Mouse (Mus musculus): ENCODE measurements around the gene Etfdh. TPM values are rescaled to one million over a fixed set of nuclear protein-coding genes. Genes with fewer than 3 reads are reported as not detected.

Gene Etfdh
- polyA plus RNA-seq (2014; fragmentation: Illumina TruSeq; extraction: RNeasy Lipid Tissue Mini Kit (QIAGEN cat#74804); ENCODE audit: low read depth, low replicate concordance) = 382 TPM

GRCm38 (mm10) chr3:79629416-79629730 lies at the start of gene Etfdh:
Etfdh (minus strand) TSS chr3:79629500.

GRCm38 (mm10) chr3:79628561-79629415 lies 512 bp downstream of the Etfdh start, which contains the start of gene 4930579G24Rik:
4930579G24Rik (plus strand) TSS chr3:79629079.

GRCm38 (mm10) chr3:79590863-79591792 lies 38.2 kb downstream of the Etfdh start, which contains the start of gene Ppid:
Ppid (plus strand) TSS chr3:79591342.

GRCm38 (mm10) chr3:79567703-79568362 lies 61.5 kb downstream of the Etfdh start, which contains the start of gene Fnip2:
Fnip2 (minus strand) TSS chr3:79567796.

Other genes with a start within 250 kb of the Etfdh start
- 30.4 TPM for gene Fnip2, start 61.7 kb downstream of the Etfdh start, polyA plus RNA-seq (2014; fragmentation: Illumina TruSeq; extraction: RNeasy Lipid Tissue Mini Kit (QIAGEN cat#74804); ENCODE audit: low read depth, low replicate concordance)
- gene Ppid, start 38.2 kb downstream of the Etfdh start, polyA plus RNA-seq (2014; fragmentation: Illumina TruSeq; extraction: RNeasy Lipid Tissue Mini Kit (QIAGEN cat#74804); ENCODE audit: low read depth, low replicate concordance) = 127 TPM
- gene 4930579G24Rik, start 421 bp downstream of the Etfdh start, polyA plus RNA-seq (2014; fragmentation: Illumina TruSeq; extraction: RNeasy Lipid Tissue Mini Kit (QIAGEN cat#74804); ENCODE audit: low read depth, low replicate concordance) = 3.4 TPM
- 0.08 TPM for gene Rxfp1, start 108.4 kb upstream of the Etfdh start, polyA plus RNA-seq (2014; fragmentation: Illumina TruSeq; extraction: RNeasy Lipid Tissue Mini Kit (QIAGEN cat#74804); ENCODE audit: low read depth, low replicate concordance)
- 20.0 TPM for gene Tmem144, start 223.3 kb upstream of the Etfdh start, polyA plus RNA-seq (2014; fragmentation: Illumina TruSeq; extraction: RNeasy Lipid Tissue Mini Kit (QIAGEN cat#74804); ENCODE audit: low read depth, low replicate concordance)

All from kidney, adult 10 weeks (tissue).